Mouse (Mus musculus) kidney, embryonic 16.5 days (tissue): Measurements from ENCODE around the gene Rai14. TPM values are rescaled to one million over a fixed set of nuclear protein-coding genes. Genes with fewer than 3 reads are reported as not detected.

ENCODE experiments used
- ATAC-seq: fragments of 200-750 bp; cut with Nextera tagmentation; 2 replicates; pipeline ENCODE4 v1.8.0; 2017; ENCODE audit warnings: moderate TSS enrichment; ENCODE audit not compliant: low FRiP score, low TSS enrichment
- H3K27ac ChIP-seq: fragments of 300-500 bp; sonication (generic); 2 replicates; pipeline ENCODE4 v1.5.1; 2014; ENCODE audit warnings: low read length
- H3K27me3 ChIP-seq: fragments of 300-500 bp; sonication (generic); 2 replicates; pipeline ENCODE4 v1.6.1; 2014; ENCODE audit warnings: low read length, control low read depth, mixed read lengths; ENCODE audit not compliant: insufficient read depth
- H3K36me3 ChIP-seq: fragments of 300-500 bp; sonication (generic); 2 replicates; pipeline ENCODE4 v1.6.1; 2014; ENCODE audit warnings: low read length, control low read depth, mixed read lengths; ENCODE audit not compliant: insufficient read depth
- H3K4me1 ChIP-seq: fragments of 300-500 bp; sonication (generic); 2 replicates; pipeline ENCODE4 v1.6.1; 2014; ENCODE audit warnings: low read length, control low read depth, mixed read lengths; ENCODE audit not compliant: insufficient read depth
- H3K4me2 ChIP-seq: fragments of 300-500 bp; sonication (generic); replicated peaks from 2 replicates; pipeline ENCODE4 v1.6.1; 2014; ENCODE audit warnings: low read depth, low read length
- H3K4me3 ChIP-seq: fragments of 300-500 bp; sonication (generic); 2 replicates; pipeline ENCODE4 v1.5.1; 2014; ENCODE audit warnings: mild to moderate bottlenecking, low read length
- H3K9ac ChIP-seq: fragments of 300-500 bp; sonication (generic); replicated peaks from 2 replicates; pipeline ENCODE4 v1.6.1; 2014; ENCODE audit warnings: low read length
- H3K9me3 ChIP-seq: fragments of 300-500 bp; sonication (generic); 2 replicates; pipeline ENCODE4 v1.6.1; 2016; ENCODE audit warnings: low read length, control low read depth
- WGBS: fragments of 180-500 bp; shearing (Covaris S2); extraction: QIAGEN DNeasy Blood & Tissue Kit; methylation state at CpG from one replicate; pipeline ENCODE4 v1.1.7; 2014; 5-methylcytosine and 5-hydroxymethylcytosine counted together
- polyA plus RNA-seq: library from polyadenylated mRNA; unstranded; fragments of >200 nt; fragmentation: Nextera tagmentation; extraction: Ambion mirVana; gene quantifications from 2 replicates; pipeline ENCODE4 v1.2.1, GENCODE M21; 2015

Gene Rai14
- polyA plus RNA-seq, 1 experiment from 2014 or later: 60.6 TPM

GRCm38 (mm10) chr15:10648372-10649109 lies 65.9 kb downstream of the Rai14 start:
- Histone ChIP-seq H3K4me2 (0 out of 2 replicates have a peak overlapping the region, but pooled peaks have one; percentile 7), H3K9me3 (no peaks in the 10 kb centered on the region), H3K9ac (no peak overlapping the region), H3K4me3 (no peak overlapping the region), H3K36me3 (no peaks in the 10 kb centered on the region), H3K4me1 (peaks cover 40% of the 10 kb centered on the region), H3K27me3 (no peaks in the 10 kb centered on the region), H3K27ac (peak overlapping the region; percentile 84)
- 11% methylated on average over 6 of the region's 6 CpGs for WGBS
- ATAC-seq: peak; percentile 93

GRCm38 (mm10) chr15:10646297-10646696 lies 68.1 kb downstream of the Rai14 start:
- no peak overlapping the region for H3K4me2 ChIP-seq
- H3K36me3 ChIP-seq: no peaks in the 10 kb centered on the region
- no peaks in the 10 kb centered on the region for H3K9me3 ChIP-seq
- ATAC-seq: no peak
- no peak overlapping the region for H3K9ac ChIP-seq
- H3K27me3 ChIP-seq: no peaks in the 10 kb centered on the region
- WGBS: 76% methylated on average over 5 of the region's 5 CpGs
- H3K4me1 ChIP-seq: peaks cover 49% of the 10 kb centered on the region
- H3K4me3 ChIP-seq: no peak overlapping the region
- no peak overlapping the region for H3K27ac ChIP-seq

- Histone ChIP-seq H3K4me3 (no peak overlapping the region), H3K4me1 (peaks cover 48% of the 10 kb centered on the region), H3K27me3 (no peaks in the 10 kb centered on the region), H3K9ac (no peak overlapping the region), H3K4me2 (no peak overlapping the region), H3K9me3 (no peaks in the 10 kb centered on the region), H3K27ac (peak overlapping the region; percentile 20; the same call in 1 of the 2 replicates), H3K36me3 (no peaks in the 10 kb centered on the region)
- WGBS: 35% methylated on average over 8 of the region's 8 CpGs
- ATAC-seq: peak; percentile 54
Observed at GRCm38 (mm10) chr15:10645101-10645500, 69.3 kb downstream of the Rai14 start.

GRCm38 (mm10) chr15:10643819-10644218 lies 70.6 kb downstream of the Rai14 start:
- Histone ChIP-seq H3K36me3 (no peaks in the 10 kb centered on the region), H3K9me3 (no peaks in the 10 kb centered on the region), H3K27ac (no peak overlapping the region), H3K27me3 (no peaks in the 10 kb centered on the region), H3K4me1 (peaks cover 41% of the 10 kb centered on the region), H3K4me2 (no peak overlapping the region), H3K4me3 (no peak overlapping the region), H3K9ac (no peak overlapping the region)
- WGBS: 85% methylated on average over 3 of the region's 3 CpGs
- ATAC-seq: no peak

- Histone ChIP-seq H3K9me3 (no peaks in the 10 kb centered on the region), H3K27ac (0 out of 2 replicates have a peak overlapping the region, but pooled peaks have one; percentile 16), H3K4me1 (peaks cover 35% of the 10 kb centered on the region), H3K27me3 (no peaks in the 10 kb centered on the region), H3K9ac (no peak overlapping the region), H3K4me3 (no peak overlapping the region), H3K4me2 (no peak overlapping the region), H3K36me3 (no peaks in the 10 kb centered on the region; the same call in 1 of the 2 replicates)
- no peak for ATAC-seq
- 60% methylated on average over 4 of the region's 4 CpGs for WGBS
Observed at GRCm38 (mm10) chr15:10643224-10643623, 71.2 kb downstream of the Rai14 start.

GRCm38 (mm10) chr15:10642419-10642818 lies 72.0 kb downstream of the Rai14 start:
- peaks cover 38% of the 10 kb centered on the region for H3K4me1 ChIP-seq

GRCm38 (mm10) chr15:10640721-10641120 lies 73.7 kb downstream of the Rai14 start:
- 90% methylated on average over 3 of the region's 3 CpGs for WGBS
- Histone ChIP-seq H3K4me1 (peaks cover 38% of the 10 kb centered on the region), H3K9me3 (no peaks in the 10 kb centered on the region), H3K4me3 (no peak overlapping the region), H3K27me3 (no peaks in the 10 kb centered on the region), H3K4me2 (no peak overlapping the region), H3K9ac (no peak overlapping the region), H3K27ac (no peak overlapping the region), H3K36me3 (no peaks in the 10 kb centered on the region; the same call in 1 of the 2 replicates)
- no peak for ATAC-seq

More at GRCm38 (mm10) chr15:10642419-10642818, 72.0 kb downstream of the Rai14 start:
- H3K4me2 ChIP-seq: no peak overlapping the region
- no peaks in the 10 kb centered on the region for H3K27me3 ChIP-seq
- H3K27ac ChIP-seq: no peak overlapping the region
- no peaks in the 10 kb centered on the region; the same call in 1 of the 2 replicates for H3K36me3 ChIP-seq
- no peak overlapping the region for H3K4me3 ChIP-seq
- no peaks in the 10 kb centered on the region for H3K9me3 ChIP-seq
- no peak overlapping the region for H3K9ac ChIP-seq
- ATAC-seq: no peak
- WGBS: 69% methylated on average over 5 of the region's 5 CpGs

- 48% methylated on average over 6 of the region's 6 CpGs for WGBS
- H3K4me1 ChIP-seq: peaks cover 51% of the 10 kb centered on the region
- no peak overlapping the region for H3K9ac ChIP-seq
- no peaks in the 10 kb centered on the region for H3K9me3 ChIP-seq
- peak overlapping the region; percentile 78 for H3K27ac ChIP-seq
- H3K4me2 ChIP-seq: no peak overlapping the region
- no peak overlapping the region for H3K4me3 ChIP-seq
- H3K27me3 ChIP-seq: no peaks in the 10 kb centered on the region
- 0 out of 2 replicates have a peak, but pooled peaks have one; percentile 24 for ATAC-seq
- H3K36me3 ChIP-seq: peaks cover 3% of the 10 kb centered on the region; the same call in 1 of the 2 replicates
Observed at GRCm38 (mm10) chr15:10637251-10637793, 77.1 kb downstream of the Rai14 start.

- Histone ChIP-seq H3K27ac (peak overlapping the region; percentile 78), H3K4me1 (peaks cover 48% of the 10 kb centered on the region), H3K4me3 (no peak overlapping the region), H3K36me3 (peaks cover 7% of the 10 kb centered on the region; the same call in 1 of the 2 replicates), H3K27me3 (no peaks in the 10 kb centered on the region), H3K9ac (no peak overlapping the region), H3K4me2 (no peak overlapping the region), H3K9me3 (no peaks in the 10 kb centered on the region)
- WGBS: 54% methylated on average over 3 of the region's 3 CpGs
- ATAC-seq: no peak
Observed at GRCm38 (mm10) chr15:10636844-10637243, 77.6 kb downstream of the Rai14 start.

- H3K4me3 ChIP-seq: no peak overlapping the region
- WGBS: 16% methylated on average over 10 of the region's 10 CpGs
- H3K9me3 ChIP-seq: no peaks in the 10 kb centered on the region
- ATAC-seq: peak; percentile 91
- H3K4me1 ChIP-seq: peaks cover 52% of the 10 kb centered on the region
- H3K9ac ChIP-seq: peak overlapping the region; percentile 12; the same call in 1 of the 2 replicates
- H3K27ac ChIP-seq: peak overlapping the region; percentile 89
- 0 out of 2 replicates have a peak overlapping the region, but pooled peaks have one; percentile 6 for H3K4me2 ChIP-seq
- peaks cover 11% of the 10 kb centered on the region; the same call in 1 of the 2 replicates for H3K36me3 ChIP-seq
- H3K27me3 ChIP-seq: no peaks in the 10 kb centered on the region
Observed at GRCm38 (mm10) chr15:10635121-10635520, 79.3 kb downstream of the Rai14 start.
